Mouse (Mus musculus) stomach, embryonic 15.5 days (tissue): ENCODE results near the gene Ergic1. TPM values are rescaled to one million over a fixed set of nuclear protein-coding genes. Genes with fewer than 3 reads are reported as not detected.

Source experiments
- ATAC-seq: fragments of 200-750 bp; cut with Nextera tagmentation; 2 replicates; pipeline ENCODE4 v1.8.0; 2017; ENCODE audit warnings: low read depth, moderate number of reproducible peaks, moderate TSS enrichment; ENCODE audit not compliant: insufficient read depth, low FRiP score
- H3K27ac ChIP-seq: fragments of 300-500 bp; sonication (generic); 2 replicates; pipeline ENCODE4 v1.5.1; 2015; ENCODE audit warnings: mild to moderate bottlenecking, inconsistent platforms
- H3K27me3 ChIP-seq: fragments of 300-500 bp; sonication (generic); replicated peaks from 2 replicates; pipeline ENCODE4 v1.6.1; 2015; ENCODE audit warnings: inconsistent platforms
- H3K36me3 ChIP-seq: fragments of 300-500 bp; sonication (generic); 2 replicates; pipeline ENCODE4 v1.6.1; 2015; ENCODE audit warnings: inconsistent platforms
- H3K4me1 ChIP-seq: fragments of 300-500 bp; sonication (generic); 2 replicates; pipeline ENCODE4 v1.6.1; 2015; ENCODE audit warnings: inconsistent platforms
- H3K4me2 ChIP-seq: fragments of 300-500 bp; sonication (generic); 2 replicates; pipeline ENCODE4 v1.6.1; 2015; ENCODE audit warnings: mild to moderate bottlenecking, inconsistent platforms
- H3K4me3 ChIP-seq: fragments of 300-500 bp; sonication (generic); replicated peaks from 2 replicates; pipeline ENCODE4 v1.5.1; 2015; ENCODE audit warnings: inconsistent platforms
- H3K9ac ChIP-seq: fragments of 300-500 bp; sonication (generic); 2 replicates; pipeline ENCODE4 v1.6.1; 2015; ENCODE audit warnings: inconsistent platforms
- H3K9me3 ChIP-seq: fragments of 300-500 bp; sonication (generic); 2 replicates; pipeline ENCODE4 v1.6.1; 2016; ENCODE audit warnings: inconsistent platforms
- WGBS: fragments of 180-500 bp; shearing (Covaris S2); methylation state at CpG from one replicate; pipeline ENCODE4 v1.1.7; 2015; 5-methylcytosine and 5-hydroxymethylcytosine counted together
- polyA plus RNA-seq: library from polyadenylated mRNA; unstranded; fragments of >200 nt; fragmentation: Nextera tagmentation; extraction: Ambion mirVana; gene quantifications from 2 replicates; pipeline ENCODE4 v1.2.1, GENCODE M21; 2015

The Ergic1 gene
- polyA plus RNA-seq, 1 experiment from 2014 or later = 106 TPM

DNA sequence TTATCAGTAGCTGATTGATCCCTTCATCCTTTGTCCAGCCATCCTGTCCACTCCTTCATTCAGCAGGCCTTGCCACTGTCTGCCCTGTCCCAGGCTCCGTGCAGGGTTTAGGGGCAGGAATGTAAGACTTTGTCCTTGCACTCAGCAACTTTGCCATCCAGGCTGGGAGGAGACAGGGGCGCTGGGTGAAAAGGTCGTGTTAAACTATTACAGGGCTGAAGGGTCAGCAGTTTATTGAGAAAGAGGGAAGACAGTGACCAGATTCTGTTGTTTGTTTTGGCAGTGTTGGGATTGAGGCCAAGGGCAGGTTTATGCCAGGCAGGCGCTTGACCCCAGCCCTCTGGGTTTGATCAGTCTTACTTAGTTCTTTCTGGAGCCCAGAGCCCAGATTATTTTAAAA is 76.6 kb downstream of the Ergic1 start:
- H3K36me3 ChIP-seq = peaks cover 26% of the 10 kb centered on the region

GRCm38 (mm10) chr17:26638655-26639054 is 77.4 kb downstream of the Ergic1 start:
- peaks cover 33% of the 10 kb centered on the region for H3K36me3 ChIP-seq
- H3K4me3 ChIP-seq = no peak overlapping the region

More for the DNA sequence above, 76.6 kb downstream of the Ergic1 start:
- H3K9me3 ChIP-seq = no peaks in the 10 kb centered on the region
- H3K27ac ChIP-seq = no peak overlapping the region
- no peak overlapping the region for H3K9ac ChIP-seq
- H3K4me1 ChIP-seq = no peaks in the 10 kb centered on the region; the same call in 1 of the 2 replicates
- no peak overlapping the region for H3K4me3 ChIP-seq
- no peak overlapping the region for H3K4me2 ChIP-seq
- ATAC-seq = no peak
- no peaks in the 10 kb centered on the region for H3K27me3 ChIP-seq
- 56% methylated on average over 4 of the region's 4 CpGs for WGBS

GRCm38 (mm10) chr17:26639791-26640190 is 78.5 kb downstream of the Ergic1 start:
- no peaks in the 10 kb centered on the region for H3K9me3 ChIP-seq
- no peak for ATAC-seq
- H3K36me3 ChIP-seq = peaks cover 42% of the 10 kb centered on the region
- no peaks in the 10 kb centered on the region; the same call in 1 of the 2 replicates for H3K4me1 ChIP-seq
- no peak overlapping the region for H3K9ac ChIP-seq
- no peak overlapping the region for H3K4me3 ChIP-seq
- H3K27ac ChIP-seq = no peak overlapping the region
- 89% methylated on average over 2 of the region's 2 CpGs for WGBS
- H3K27me3 ChIP-seq = no peaks in the 10 kb centered on the region
- H3K4me2 ChIP-seq = no peak overlapping the region

More at GRCm38 (mm10) chr17:26638655-26639054, 77.4 kb downstream of the Ergic1 start:
- Histone ChIP-seq H3K27ac (no peak overlapping the region), H3K4me2 (no peak overlapping the region), H3K9me3 (no peaks in the 10 kb centered on the region), H3K4me1 (no peaks in the 10 kb centered on the region; the same call in 1 of the 2 replicates), H3K27me3 (no peaks in the 10 kb centered on the region), H3K9ac (no peak overlapping the region)
- ATAC-seq = 0 out of 2 replicates have a peak, but pooled peaks have one; percentile 57
- WGBS = 22% methylated on average over 7 of the region's 7 CpGs

GRCm38 (mm10) chr17:26640286-26640740 is 79.0 kb downstream of the Ergic1 start:
- Histone ChIP-seq H3K9ac (no peak overlapping the region), H3K27ac (no peak overlapping the region), H3K27me3 (no peaks in the 10 kb centered on the region), H3K4me2 (no peak overlapping the region), H3K4me3 (no peak overlapping the region), H3K4me1 (no peaks in the 10 kb centered on the region; the same call in 1 of the 2 replicates), H3K36me3 (peaks cover 46% of the 10 kb centered on the region), H3K9me3 (no peaks in the 10 kb centered on the region)
- no peak for ATAC-seq
- 89% methylated on average over 3 of the region's 3 CpGs for WGBS

DNA sequence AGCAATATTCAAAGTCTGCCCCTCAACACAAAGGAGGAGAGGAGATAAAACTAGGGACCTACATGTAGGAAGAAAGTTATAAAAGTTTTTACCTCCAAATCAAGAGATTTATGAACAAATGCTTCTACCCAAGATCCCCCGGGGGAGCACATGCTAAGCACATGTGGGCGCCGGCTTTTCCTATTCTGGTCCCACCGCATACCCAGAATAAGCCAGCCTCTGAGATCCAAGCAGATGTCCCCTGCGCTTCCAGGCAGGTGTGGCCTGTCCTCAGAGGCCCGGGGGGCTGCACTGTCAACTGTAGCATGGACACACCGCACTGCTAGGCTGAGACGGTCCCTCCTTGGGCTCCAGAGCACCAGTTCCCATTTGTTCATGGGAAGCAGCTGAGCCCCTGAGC is 82.2 kb downstream of the Ergic1 start:
- H3K27me3 ChIP-seq = no peaks in the 10 kb centered on the region
- no peak overlapping the region for H3K27ac ChIP-seq
- H3K36me3 ChIP-seq = peaks cover 42% of the 10 kb centered on the region
- H3K4me2 ChIP-seq = no peak overlapping the region
- H3K4me3 ChIP-seq = no peak overlapping the region
- no peaks in the 10 kb centered on the region; the same call in 1 of the 2 replicates for H3K4me1 ChIP-seq
- WGBS = 94% methylated on average over 8 of the region's 8 CpGs
- no peak overlapping the region for H3K9ac ChIP-seq
- no peaks in the 10 kb centered on the region for H3K9me3 ChIP-seq
- no peak for ATAC-seq

- 86% methylated on average over 2 of the region's 2 CpGs for WGBS
- Histone ChIP-seq H3K4me2 (no peak overlapping the region), H3K27ac (no peak overlapping the region), H3K36me3 (peaks cover 42% of the 10 kb centered on the region), H3K9ac (no peak overlapping the region), H3K4me1 (no peaks in the 10 kb centered on the region), H3K4me3 (no peak overlapping the region), H3K27me3 (no peaks in the 10 kb centered on the region), H3K9me3 (no peaks in the 10 kb centered on the region)
- no peak for ATAC-seq
These were observed 82.7 kb downstream of the Ergic1 start for GRCm38 (mm10) chr17:26643993-26644392.

- no peaks in the 10 kb centered on the region for H3K9me3 ChIP-seq
- no peaks in the 10 kb centered on the region for H3K4me1 ChIP-seq
- peaks cover 42% of the 10 kb centered on the region for H3K36me3 ChIP-seq
- no peak overlapping the region for H3K4me2 ChIP-seq
- H3K27me3 ChIP-seq = no peaks in the 10 kb centered on the region
- H3K9ac ChIP-seq = no peak overlapping the region
- no peak overlapping the region for H3K4me3 ChIP-seq
- ATAC-seq = no peak
- WGBS = 80% methylated on average over 9 of the region's 9 CpGs
- no peak overlapping the region for H3K27ac ChIP-seq
These were observed 83.5 kb downstream of the Ergic1 start for GRCm38 (mm10) chr17:26644509-26645410.

DNA sequence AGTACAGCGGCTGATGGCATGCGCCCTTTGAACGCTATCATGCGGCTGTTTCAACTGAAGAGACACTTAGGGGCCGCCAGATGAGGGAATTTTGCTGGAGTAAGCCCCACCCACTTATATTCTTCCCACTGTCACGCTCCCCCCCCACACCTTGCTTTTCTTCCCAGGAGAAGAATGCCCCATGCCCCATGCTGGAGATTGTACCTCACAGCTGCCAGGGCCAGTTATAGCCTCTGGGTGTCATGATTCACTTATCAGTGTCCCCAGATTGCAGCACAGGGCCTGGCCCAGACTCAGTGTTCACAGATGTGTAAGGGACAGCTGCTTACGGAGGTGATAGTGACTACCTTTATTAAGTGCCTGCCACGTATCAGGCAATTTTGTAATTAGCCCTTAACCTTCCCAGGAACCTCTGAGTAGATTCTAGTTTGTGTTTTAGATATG is 84.1 kb downstream of the Ergic1 start:
- peaks cover 36% of the 10 kb centered on the region; the same call in 1 of the 2 replicates for H3K36me3 ChIP-seq

GRCm38 (mm10) chr17:26647283-26647682 is 86.0 kb downstream of the Ergic1 start:
- no peak overlapping the region for H3K4me3 ChIP-seq
- 63% methylated on average over 13 of the region's 13 CpGs for WGBS
- H3K27me3 ChIP-seq = no peaks in the 10 kb centered on the region
- peaks cover 32% of the 10 kb centered on the region; the same call in 1 of the 2 replicates for H3K36me3 ChIP-seq
- no peaks in the 10 kb centered on the region for H3K9me3 ChIP-seq
- H3K9ac ChIP-seq = no peak overlapping the region
- H3K27ac ChIP-seq = peak overlapping the region; percentile 52
- no peaks in the 10 kb centered on the region for H3K4me1 ChIP-seq
- ATAC-seq = no peak
- no peak overlapping the region for H3K4me2 ChIP-seq

More for the DNA sequence above, 84.1 kb downstream of the Ergic1 start:
- no peaks in the 10 kb centered on the region for H3K9me3 ChIP-seq
- H3K4me2 ChIP-seq = no peak overlapping the region
- no peaks in the 10 kb centered on the region for H3K27me3 ChIP-seq
- ATAC-seq = no peak
- no peak overlapping the region for H3K9ac ChIP-seq
- H3K4me3 ChIP-seq = no peak overlapping the region
- no peaks in the 10 kb centered on the region for H3K4me1 ChIP-seq
- H3K27ac ChIP-seq = no peak overlapping the region
- WGBS = 88% methylated on average over 8 of the region's 8 CpGs

DNA sequence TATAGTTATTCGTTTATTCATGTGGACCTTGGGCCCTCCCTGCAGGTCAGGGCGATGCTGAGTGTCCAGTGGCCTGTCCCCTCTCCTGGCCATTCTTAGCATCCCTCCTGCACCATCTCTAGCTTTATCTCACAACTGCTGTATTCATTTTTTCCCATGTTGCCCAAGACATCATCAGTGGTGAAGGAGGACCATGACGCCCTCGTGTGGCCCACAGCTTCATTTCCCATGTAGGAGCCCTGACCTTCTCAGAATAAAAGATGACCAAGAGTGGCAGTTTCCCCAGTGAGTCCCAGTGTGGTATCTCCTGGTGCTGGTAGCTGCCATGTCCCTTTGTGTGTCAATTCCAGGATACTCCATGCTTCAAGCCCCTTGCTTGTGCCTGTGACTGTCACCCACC is 88.3 kb downstream of the Ergic1 start:
- Histone ChIP-seq H3K9ac (no peak overlapping the region), H3K27me3 (no peaks in the 10 kb centered on the region), H3K4me2 (no peak overlapping the region), H3K36me3 (peaks cover 12% of the 10 kb centered on the region; the same call in 1 of the 2 replicates), H3K4me3 (no peak overlapping the region), H3K9me3 (no peaks in the 10 kb centered on the region), H3K4me1 (no peaks in the 10 kb centered on the region), H3K27ac (no peak overlapping the region)
- ATAC-seq = no peak
- 86% methylated on average over 4 of the region's 4 CpGs for WGBS

- Histone ChIP-seq H3K9ac (no peak overlapping the region), H3K36me3 (peaks cover 17% of the 10 kb centered on the region), H3K27ac (no peak overlapping the region; the same call in 1 of the 2 replicates), H3K9me3 (no peaks in the 10 kb centered on the region), H3K4me3 (no peak overlapping the region), H3K27me3 (no peaks in the 10 kb centered on the region), H3K4me2 (no peak overlapping the region), H3K4me1 (no peaks in the 10 kb centered on the region)
- 75% methylated on average over 14 of the region's 14 CpGs for WGBS
- ATAC-seq = no peak
These were observed 89.4 kb downstream of the Ergic1 start for GRCm38 (mm10) chr17:26650451-26651363.
